Mouse (Mus musculus): Measurements from ENCODE around the gene Vti1a. TPM values are rescaled to one million over a fixed set of nuclear protein-coding genes. Genes with fewer than 3 reads are reported as not detected.

Gene Vti1a
- polyA plus RNA-seq, 1 experiment from 2014 or later = 26.7 TPM

GRCm38 (mm10) chr19:55286034-55286433 lies 30.1 kb upstream of the Vti1a start:
- H3K9ac ChIP-seq (ENCODE audit: low read length) = no peak overlapping the region
- H3K36me3 ChIP-seq (ENCODE audit: control insufficient read depth, insufficient read depth, low read length) = peaks cover 41% of the 10 kb centered on the region
- H3K27ac ChIP-seq (ENCODE audit: low read length) = no peak overlapping the region
- no peaks in the 10 kb centered on the region for H3K4me1 ChIP-seq (replicated peaks; ENCODE audit: control insufficient read depth, insufficient read depth, low read length)
- 86% methylated on average over 4 of the region's 4 CpGs for WGBS
- ATAC-seq (ENCODE audit: low read depth) = no peak
- H3K27me3 ChIP-seq (ENCODE audit: control insufficient read depth, insufficient read depth, low read depth, low read length) = no peaks in the 10 kb centered on the region
- H3K9me3 ChIP-seq (ENCODE audit: control insufficient read depth, low read length) = no peaks in the 10 kb centered on the region
- no peak overlapping the region for H3K4me2 ChIP-seq (ENCODE audit: low read depth, low read length)
- H3K4me3 ChIP-seq (ENCODE audit: low read length) = no peak overlapping the region

DNA sequence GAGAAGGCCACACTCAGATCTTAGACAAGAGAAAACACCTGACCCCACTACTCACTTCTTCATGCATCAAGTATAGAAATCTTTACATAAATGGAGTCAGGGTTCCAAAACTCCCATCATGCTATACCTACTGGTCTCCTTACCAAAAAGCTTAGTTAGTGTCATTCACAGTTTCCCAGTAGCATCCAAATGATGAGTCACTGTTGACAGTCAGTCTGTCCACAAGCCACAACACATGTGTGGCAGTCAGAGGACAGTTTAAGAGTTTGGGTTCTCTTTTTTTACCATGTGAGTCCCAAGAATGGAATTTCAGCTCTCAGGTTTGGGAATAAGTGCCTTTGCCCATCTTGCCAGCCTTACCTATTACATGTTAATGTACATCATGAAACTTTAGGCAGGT lies 27.1 kb upstream of the Vti1a start:
- Histone ChIP-seq H3K4me1 (replicated peaks; ENCODE audit: control insufficient read depth, insufficient read depth, low read length) (no peaks in the 10 kb centered on the region), H3K4me2 (ENCODE audit: low read depth, low read length) (no peak overlapping the region), H3K27ac (ENCODE audit: low read length) (no peak overlapping the region), H3K9ac (ENCODE audit: low read length) (no peak overlapping the region), H3K9me3 (ENCODE audit: control insufficient read depth, low read length) (no peaks in the 10 kb centered on the region), H3K4me3 (ENCODE audit: low read length) (no peak overlapping the region), H3K36me3 (ENCODE audit: control insufficient read depth, insufficient read depth, low read length) (peaks cover 28% of the 10 kb centered on the region), H3K27me3 (ENCODE audit: control insufficient read depth, insufficient read depth, low read depth, low read length) (no peaks in the 10 kb centered on the region)
- no peak for ATAC-seq (ENCODE audit: low read depth)

DNA sequence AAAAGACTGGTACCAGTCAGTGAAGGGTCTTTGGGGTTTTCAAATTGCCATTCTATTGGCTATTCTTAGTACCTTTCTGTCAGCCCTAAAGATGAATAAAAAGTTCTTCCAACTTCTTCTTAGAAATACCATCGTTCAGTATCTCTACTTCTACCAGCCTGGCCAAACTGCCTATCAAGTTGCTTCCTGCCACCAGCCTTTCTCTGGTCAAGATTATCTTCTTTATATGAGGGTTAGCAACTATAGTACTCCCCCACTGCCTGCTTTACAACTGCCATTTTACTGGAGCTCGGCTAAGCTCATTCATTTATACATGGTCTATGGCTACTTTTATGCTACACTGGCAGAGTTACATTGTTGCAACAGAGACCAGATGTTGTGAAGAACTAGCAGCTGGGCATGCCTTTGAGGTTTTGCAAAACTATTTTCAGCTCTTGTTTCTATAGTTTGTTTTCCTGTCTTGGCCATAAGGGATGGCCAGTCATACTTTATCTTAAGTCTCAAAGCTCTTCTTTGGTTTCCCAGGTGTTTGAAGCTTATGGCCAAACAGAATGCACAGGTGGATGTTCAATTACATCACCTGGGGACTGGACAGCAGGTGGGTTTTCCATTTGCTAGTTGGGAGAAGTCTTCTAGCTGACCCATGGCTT lies 25.3 kb upstream of the Vti1a start:
- Histone ChIP-seq H3K36me3 (ENCODE audit: control insufficient read depth, insufficient read depth, low read length) (peaks cover 19% of the 10 kb centered on the region), H3K4me1 (replicated peaks; ENCODE audit: control insufficient read depth, insufficient read depth, low read length) (no peaks in the 10 kb centered on the region)
- WGBS = 85% methylated on average over 2 of the region's 2 CpGs

DNA sequence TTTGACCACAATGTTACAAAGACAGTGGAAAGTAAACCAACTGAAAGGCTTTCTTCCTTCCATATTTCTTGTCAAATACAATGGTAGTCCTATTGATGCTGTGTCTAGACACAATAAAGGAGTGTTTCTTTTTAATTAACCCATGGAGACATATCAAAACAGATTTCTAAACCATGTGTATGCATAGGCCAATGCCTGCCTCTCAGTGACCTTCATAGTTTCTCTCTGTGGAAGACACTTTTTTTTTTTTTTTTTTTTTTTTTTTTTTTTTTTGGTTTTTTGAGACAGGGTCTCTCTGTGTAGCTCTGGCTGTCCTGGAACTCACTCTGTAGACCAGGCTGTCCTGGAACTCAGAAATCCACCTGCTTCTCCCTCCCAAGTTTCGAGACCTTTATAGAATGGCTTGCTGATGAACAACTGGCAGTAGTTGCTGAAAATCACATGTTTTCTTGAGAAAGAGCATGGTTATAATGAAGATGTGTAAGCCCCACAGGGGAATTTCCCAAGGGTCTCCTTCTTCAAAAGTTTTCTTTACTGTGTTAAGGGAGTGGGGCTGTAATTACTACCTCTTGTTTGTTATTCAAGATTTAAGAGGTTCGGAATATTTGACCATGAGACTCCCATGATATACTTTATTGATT lies 23.8 kb upstream of the Vti1a start:
- Histone ChIP-seq H3K36me3 (ENCODE audit: control insufficient read depth, insufficient read depth, low read length) (peaks cover 28% of the 10 kb centered on the region), H3K9me3 (ENCODE audit: control insufficient read depth, low read length) (no peaks in the 10 kb centered on the region), H3K9ac (ENCODE audit: low read length) (no peak overlapping the region), H3K4me3 (ENCODE audit: low read length) (no peak overlapping the region), H3K27ac (ENCODE audit: low read length) (no peak overlapping the region), H3K4me1 (replicated peaks; ENCODE audit: control insufficient read depth, insufficient read depth, low read length) (no peaks in the 10 kb centered on the region), H3K27me3 (ENCODE audit: control insufficient read depth, insufficient read depth, low read depth, low read length) (no peaks in the 10 kb centered on the region), H3K4me2 (ENCODE audit: low read depth, low read length) (no peak overlapping the region)
- no peak for ATAC-seq (ENCODE audit: low read depth)
- 95% methylated on average over 2 of the region's 2 CpGs for WGBS

More for the DNA sequence above, 25.3 kb upstream of the Vti1a start:
- no peak overlapping the region for H3K4me3 ChIP-seq (ENCODE audit: low read length)
- ATAC-seq (ENCODE audit: low read depth) = no peak
- H3K4me2 ChIP-seq (ENCODE audit: low read depth, low read length) = no peak overlapping the region
- no peak overlapping the region for H3K27ac ChIP-seq (ENCODE audit: low read length)
- H3K27me3 ChIP-seq (ENCODE audit: control insufficient read depth, insufficient read depth, low read depth, low read length) = no peaks in the 10 kb centered on the region
- H3K9me3 ChIP-seq (ENCODE audit: control insufficient read depth, low read length) = no peaks in the 10 kb centered on the region
- H3K9ac ChIP-seq (ENCODE audit: low read length) = no peak overlapping the region

GRCm38 (mm10) chr19:55293175-55293574 lies 22.9 kb upstream of the Vti1a start:
- H3K36me3 ChIP-seq (ENCODE audit: control insufficient read depth, insufficient read depth, low read length) = peaks cover 28% of the 10 kb centered on the region
- no peak for ATAC-seq (ENCODE audit: low read depth)
- 31% methylated on average over 4 of the region's 4 CpGs for WGBS

GRCm38 (mm10) chr19:55295075-55295474 lies 21.0 kb upstream of the Vti1a start:
- Histone ChIP-seq H3K27ac (ENCODE audit: low read length) (no peak overlapping the region), H3K4me2 (ENCODE audit: low read depth, low read length) (no peak overlapping the region), H3K36me3 (ENCODE audit: control insufficient read depth, insufficient read depth, low read length) (peaks cover 25% of the 10 kb centered on the region), H3K4me3 (ENCODE audit: low read length) (no peak overlapping the region), H3K9me3 (ENCODE audit: control insufficient read depth, low read length) (no peaks in the 10 kb centered on the region), H3K9ac (ENCODE audit: low read length) (no peak overlapping the region), H3K27me3 (ENCODE audit: control insufficient read depth, insufficient read depth, low read depth, low read length) (no peaks in the 10 kb centered on the region), H3K4me1 (replicated peaks; ENCODE audit: control insufficient read depth, insufficient read depth, low read length) (no peaks in the 10 kb centered on the region)
- ATAC-seq (ENCODE audit: low read depth) = no peak
- WGBS = 72% methylated on average over 9 of the region's 9 CpGs

More at GRCm38 (mm10) chr19:55293175-55293574, 22.9 kb upstream of the Vti1a start:
- Histone ChIP-seq H3K27me3 (ENCODE audit: control insufficient read depth, insufficient read depth, low read depth, low read length) (no peaks in the 10 kb centered on the region), H3K4me2 (ENCODE audit: low read depth, low read length) (no peak overlapping the region), H3K4me1 (replicated peaks; ENCODE audit: control insufficient read depth, insufficient read depth, low read length) (no peaks in the 10 kb centered on the region), H3K9me3 (ENCODE audit: control insufficient read depth, low read length) (no peaks in the 10 kb centered on the region), H3K27ac (ENCODE audit: low read length) (no peak overlapping the region), H3K9ac (ENCODE audit: low read length) (no peak overlapping the region), H3K4me3 (ENCODE audit: low read length) (no peak overlapping the region)

GRCm38 (mm10) chr19:55295556-55295955 lies 20.5 kb upstream of the Vti1a start:
- ATAC-seq (ENCODE audit: low read depth) = no peak
- H3K4me3 ChIP-seq (ENCODE audit: low read length) = no peak overlapping the region
- H3K27me3 ChIP-seq (ENCODE audit: control insufficient read depth, insufficient read depth, low read depth, low read length) = no peaks in the 10 kb centered on the region
- no peak overlapping the region for H3K4me2 ChIP-seq (ENCODE audit: low read depth, low read length)
- no peak overlapping the region for H3K9ac ChIP-seq (ENCODE audit: low read length)
- peaks cover 23% of the 10 kb centered on the region for H3K36me3 ChIP-seq (ENCODE audit: control insufficient read depth, insufficient read depth, low read length)
- no peak overlapping the region for H3K27ac ChIP-seq (ENCODE audit: low read length)
- WGBS = 77% methylated on average over 3 of the region's 3 CpGs
- no peaks in the 10 kb centered on the region for H3K9me3 ChIP-seq (ENCODE audit: control insufficient read depth, low read length)
- no peaks in the 10 kb centered on the region for H3K4me1 ChIP-seq (replicated peaks; ENCODE audit: control insufficient read depth, insufficient read depth, low read length)

DNA sequence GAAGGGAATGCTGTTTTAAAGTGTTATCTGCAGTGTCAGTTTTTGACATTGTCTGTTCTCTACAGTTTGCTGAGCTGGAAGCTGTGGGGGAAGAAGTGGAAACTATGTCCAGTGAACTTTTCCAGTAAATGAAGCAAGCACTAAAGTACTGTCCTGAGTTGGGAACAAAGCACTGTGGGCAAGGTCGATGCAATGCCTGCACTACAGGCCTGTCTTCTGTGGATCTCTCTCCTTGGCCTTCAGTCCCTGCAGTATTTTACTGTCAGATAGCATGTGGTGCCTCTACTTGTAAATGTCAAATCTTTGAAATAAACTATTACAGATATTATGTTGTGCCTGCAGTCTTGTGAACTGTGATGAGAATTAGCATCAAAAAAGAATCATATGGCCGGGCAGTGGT lies 19.8 kb upstream of the Vti1a start:
- Histone ChIP-seq H3K4me3 (ENCODE audit: low read length) (no peak overlapping the region), H3K9me3 (ENCODE audit: control insufficient read depth, low read length) (no peaks in the 10 kb centered on the region), H3K36me3 (ENCODE audit: control insufficient read depth, insufficient read depth, low read length) (peaks cover 24% of the 10 kb centered on the region), H3K4me1 (replicated peaks; ENCODE audit: control insufficient read depth, insufficient read depth, low read length) (no peaks in the 10 kb centered on the region), H3K9ac (ENCODE audit: low read length) (no peak overlapping the region), H3K27ac (ENCODE audit: low read length) (no peak overlapping the region), H3K27me3 (ENCODE audit: control insufficient read depth, insufficient read depth, low read depth, low read length) (no peaks in the 10 kb centered on the region), H3K4me2 (ENCODE audit: low read depth, low read length) (no peak overlapping the region)
- no peak for ATAC-seq (ENCODE audit: low read depth)
- 94% methylated on average over 2 of the region's 2 CpGs for WGBS

DNA sequence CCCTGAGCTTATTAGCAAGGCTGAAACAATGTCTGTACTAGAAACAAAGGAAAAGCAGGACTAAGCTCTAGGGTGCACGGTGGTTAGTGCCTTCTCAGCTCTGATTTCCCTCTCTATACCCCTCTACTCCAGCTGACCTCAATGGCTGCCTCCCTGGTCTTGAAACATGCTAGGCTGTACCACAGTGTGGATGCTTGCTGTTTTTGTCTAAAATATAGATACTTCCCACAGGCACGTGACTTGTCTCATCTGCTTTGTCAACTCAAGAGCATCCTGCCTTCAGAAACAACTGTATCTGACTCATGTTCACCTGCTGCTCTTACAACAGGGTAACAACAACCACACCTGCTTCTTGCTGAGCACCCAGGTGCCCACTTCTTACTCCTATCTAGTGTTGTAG lies 18.6 kb upstream of the Vti1a start:
- no peak for ATAC-seq (ENCODE audit: low read depth)
- WGBS = 92% methylated on average over 2 of the region's 2 CpGs
- Histone ChIP-seq H3K4me1 (replicated peaks; ENCODE audit: control insufficient read depth, insufficient read depth, low read length) (no peaks in the 10 kb centered on the region), H3K27me3 (ENCODE audit: control insufficient read depth, insufficient read depth, low read depth, low read length) (no peaks in the 10 kb centered on the region), H3K4me2 (ENCODE audit: low read depth, low read length) (no peak overlapping the region), H3K4me3 (ENCODE audit: low read length) (no peak overlapping the region), H3K9me3 (ENCODE audit: control insufficient read depth, low read length) (no peaks in the 10 kb centered on the region), H3K36me3 (ENCODE audit: control insufficient read depth, insufficient read depth, low read length) (peaks cover 26% of the 10 kb centered on the region), H3K9ac (ENCODE audit: low read length) (no peak overlapping the region), H3K27ac (ENCODE audit: low read length) (no peak overlapping the region)
